ENCODE assay signal across 8 mouse cellular contexts in the genomic region with DNA sequence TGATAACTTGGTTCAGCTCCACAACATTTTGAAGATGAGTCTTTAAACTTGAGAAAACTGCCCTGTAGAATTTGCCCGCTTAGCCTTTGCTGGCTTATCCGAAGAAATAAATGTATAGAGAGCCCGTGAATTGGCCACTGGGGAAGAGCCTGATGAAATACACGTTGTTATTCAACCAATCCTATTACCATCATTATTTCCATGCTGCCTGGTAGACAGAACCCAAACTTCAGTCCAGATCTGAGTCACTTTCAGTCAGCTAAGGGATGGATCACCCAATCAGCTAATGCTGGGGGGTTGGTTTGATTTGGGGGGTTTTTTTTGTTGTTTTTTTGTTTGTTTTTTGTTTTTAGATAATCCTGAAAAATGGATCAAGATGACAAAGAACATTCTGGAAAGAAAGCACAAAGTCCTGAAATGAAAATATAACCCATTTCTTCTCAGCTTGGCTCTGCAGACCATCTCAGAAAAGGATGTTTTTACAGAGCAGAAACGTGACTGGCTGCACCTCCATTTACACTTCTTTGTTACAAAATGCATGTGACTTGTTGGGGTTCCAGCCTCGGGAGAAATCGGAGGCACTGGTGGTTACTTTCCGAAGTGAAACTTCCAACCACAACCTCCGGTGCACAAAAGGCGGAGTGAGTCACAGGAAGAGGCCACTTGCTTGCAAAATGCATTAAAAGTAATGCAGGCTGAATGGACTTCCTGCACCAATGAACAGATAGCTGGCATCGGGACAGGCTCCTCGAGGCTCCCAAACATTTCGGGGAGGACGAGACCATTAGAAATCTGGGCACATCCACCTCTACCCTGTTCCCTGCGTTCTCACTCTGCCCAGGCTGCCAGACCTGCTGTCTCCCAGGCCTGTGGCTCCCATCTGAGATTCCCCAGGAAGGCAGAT.
A peak's percentile ranks its signal among the peaks of the same experiment; 100 is the strongest.
DNase-seq lines count a peak whose midpoint lies in the region; ATAC-seq lines count a peak whose summit lies in the region.

No protein-coding gene starts in this region.

- H3K4me2 ChIP-seq in embryonic facial prominence, embryonic 14.5 days (ENCODE audit: low read depth, low read length), result no peak overlapping the region

- no peak overlapping the region for H3K4me3 ChIP-seq in embryonic facial prominence, embryonic 14.5 days (ENCODE audit: low read depth, low read length)

- H3K9ac ChIP-seq in embryonic facial prominence, embryonic 14.5 days (ENCODE audit: low read depth, low read length), result peak overlapping the region; percentile 40; the same call in 1 of the 2 replicates

- peak overlapping the region; percentile 65 for H3K27ac ChIP-seq in embryonic facial prominence, embryonic 14.5 days (replicated peaks; ENCODE audit: low read depth, low read length)

- peaks cover 10% of the 10 kb centered on the region for H3K4me1 ChIP-seq in embryonic facial prominence, embryonic 14.5 days (ENCODE audit: control insufficient read depth, insufficient read depth, low read length)

- WGBS in embryonic facial prominence, embryonic 14.5 days, result 57% methylated on average over 15 of the region's 15 CpGs

- no peaks in the 10 kb centered on the region for H3K27me3 ChIP-seq in embryonic facial prominence, embryonic 14.5 days (replicated peaks; ENCODE audit: control insufficient read depth, insufficient read depth, low read length)

- peak; percentile 20 for DNase-seq in cerebellum, adult 9-11 months
- DNase-seq in cerebellum, adult 11-12 months, result no peak
- peak; percentile 96 for DNase-seq in 416B (ENCODE audit: low read depth)
- DNase-seq in embryonic facial prominence, embryonic 14.5 days (ENCODE audit: low spot score), result peak; percentile 64
- DNase-seq in heart, postnatal 4 days, result peak; percentile 42
- peak; percentile 26 for DNase-seq in lung, postnatal 14 days
- DNase-seq in spleen, adult 18-20 months, result peak; percentile 49 to 59
- DNase-seq in yolk sac, embryonic 10.5 days (ENCODE audit: low spot score), result no peak

- ATAC-seq in embryonic facial prominence, embryonic 14.5 days (ENCODE audit: low read depth), result peak; percentile 39; the same call in 1 of the 2 replicates

- no peaks in the 10 kb centered on the region for H3K9me3 ChIP-seq in embryonic facial prominence, embryonic 14.5 days (ENCODE audit: control insufficient read depth, low read length)

- H3K36me3 ChIP-seq in embryonic facial prominence, embryonic 14.5 days (ENCODE audit: control insufficient read depth, insufficient read depth, low read length), result no peaks in the 10 kb centered on the region

Comparison
In these comparisons a context has a peak if more than half of its experiments do, and no peak if none do; other contexts are left out.
1. DNase-seq: peak in cerebellum, adult 9-11 months (single experiment), 416B (single experiment), embryonic facial prominence, embryonic 14.5 days (single experiment), heart, postnatal 4 days (single experiment), lung, postnatal 14 days (single experiment) and spleen, adult 18-20 months (2 of 2); none in cerebellum, adult 11-12 months (single experiment) and yolk sac, embryonic 10.5 days (single experiment).